Mouse (Mus musculus): ENCODE data around the gene Camk1d. TPM values are rescaled to one million over a fixed set of nuclear protein-coding genes. Genes with fewer than 3 reads are reported as not detected.

Gene Camk1d
- polyA plus RNA-seq, 1 experiment: 0.28 TPM

GRCm38 (mm10) chr2:5632355-5632684, 82.0 kb downstream of the Camk1d start:
- Histone ChIP-seq H3K9me3 (no peaks in the 10 kb centered on the region; the same call in 1 of the 2 replicates), H3K36me3 (replicated peaks; ENCODE audit: low read length) (no peaks in the 10 kb centered on the region), H3K27me3 (replicated peaks) (peaks cover 2% of the 10 kb centered on the region), H3K4me3 (replicated peaks) (no peak overlapping the region), H3K4me1 (no peaks in the 10 kb centered on the region)
- TF ChIP-seq GATA1 (IDR thresholded peaks at IDR 0.05; ENCODE audit: borderline replicate concordance, low read length): no peak
- no peak for TF ChIP-seq FLI1 (IDR thresholded peaks at IDR 0.05; ENCODE audit: low read length)

- no peak for TF ChIP-seq FLI1 (IDR thresholded peaks at IDR 0.05; ENCODE audit: low read length)
- no peak for TF ChIP-seq GATA1 (IDR thresholded peaks at IDR 0.05; ENCODE audit: borderline replicate concordance, low read length)
- H3K4me3 ChIP-seq (replicated peaks): no peak overlapping the region
These were observed 82.5 kb downstream of the Camk1d start for GRCm38 (mm10) chr2:5631676-5632354.

GRCm38 (mm10) chr2:5630710-5631109, 83.6 kb downstream of the Camk1d start:
- no peak for TF ChIP-seq GATA1 (IDR thresholded peaks at IDR 0.05; ENCODE audit: borderline replicate concordance, low read length)
- TF ChIP-seq FLI1 (IDR thresholded peaks at IDR 0.05; ENCODE audit: low read length): no peak
- peaks cover 5% of the 10 kb centered on the region for H3K9me3 ChIP-seq
- H3K4me1 ChIP-seq: no peaks in the 10 kb centered on the region

More at GRCm38 (mm10) chr2:5631676-5632354, 82.5 kb downstream of the Camk1d start:
- no peaks in the 10 kb centered on the region for H3K4me1 ChIP-seq
- H3K27me3 ChIP-seq (replicated peaks): peaks cover 2% of the 10 kb centered on the region
- no peaks in the 10 kb centered on the region for H3K36me3 ChIP-seq (replicated peaks; ENCODE audit: low read length)
- H3K9me3 ChIP-seq: peaks cover 4% of the 10 kb centered on the region

GRCm38 (mm10) chr2:5624379-5624778, 89.9 kb downstream of the Camk1d start:
- TF ChIP-seq GATA1 (IDR thresholded peaks at IDR 0.05; ENCODE audit: borderline replicate concordance, low read length) (no peak), FLI1 (IDR thresholded peaks at IDR 0.05; ENCODE audit: low read length) (no peak)
- H3K4me3 ChIP-seq (replicated peaks): no peak overlapping the region
- H3K4me1 ChIP-seq: no peaks in the 10 kb centered on the region
- peaks cover 6% of the 10 kb centered on the region for H3K27me3 ChIP-seq (replicated peaks)
- no peaks in the 10 kb centered on the region for H3K36me3 ChIP-seq (replicated peaks; ENCODE audit: low read length)
- H3K9me3 ChIP-seq: peaks cover 23% of the 10 kb centered on the region

More at GRCm38 (mm10) chr2:5630710-5631109, 83.6 kb downstream of the Camk1d start:
- peaks cover 2% of the 10 kb centered on the region for H3K27me3 ChIP-seq (replicated peaks)
- H3K4me3 ChIP-seq (replicated peaks): no peak overlapping the region
- H3K36me3 ChIP-seq (replicated peaks; ENCODE audit: low read length): no peaks in the 10 kb centered on the region

GRCm38 (mm10) chr2:5618361-5618896, 95.9 kb downstream of the Camk1d start:
- H3K4me3 ChIP-seq (replicated peaks): no peak overlapping the region
- peaks cover 4% of the 10 kb centered on the region for H3K27me3 ChIP-seq (replicated peaks)
- no peak for TF ChIP-seq GATA1 (IDR thresholded peaks at IDR 0.05; ENCODE audit: borderline replicate concordance, low read length)
- TF ChIP-seq FLI1 (IDR thresholded peaks at IDR 0.05; ENCODE audit: low read length): no peak
- no peaks in the 10 kb centered on the region for H3K36me3 ChIP-seq (replicated peaks; ENCODE audit: low read length)
- H3K4me1 ChIP-seq: peaks cover 25% of the 10 kb centered on the region
- peaks cover 18% of the 10 kb centered on the region for H3K9me3 ChIP-seq

GRCm38 (mm10) chr2:5614896-5615295, 99.4 kb downstream of the Camk1d start:
- Histone ChIP-seq H3K36me3 (replicated peaks; ENCODE audit: low read length) (no peaks in the 10 kb centered on the region), H3K4me3 (replicated peaks) (no peak overlapping the region), H3K4me1 (peaks cover 43% of the 10 kb centered on the region), H3K9me3 (peaks cover 3% of the 10 kb centered on the region; the same call in 1 of the 2 replicates), H3K27me3 (replicated peaks) (no peaks in the 10 kb centered on the region)
- TF ChIP-seq FLI1 (IDR thresholded peaks at IDR 0.05; ENCODE audit: low read length): no peak
- no peak for TF ChIP-seq GATA1 (IDR thresholded peaks at IDR 0.05; ENCODE audit: borderline replicate concordance, low read length)

GRCm38 (mm10) chr2:5614308-5614705, 100.0 kb downstream of the Camk1d start:
- peaks cover 48% of the 10 kb centered on the region for H3K4me1 ChIP-seq
- H3K9me3 ChIP-seq: no peaks in the 10 kb centered on the region
- no peak for TF ChIP-seq GATA1 (IDR thresholded peaks at IDR 0.05; ENCODE audit: borderline replicate concordance, low read length)
- no peak for TF ChIP-seq FLI1 (IDR thresholded peaks at IDR 0.05; ENCODE audit: low read length)
- no peaks in the 10 kb centered on the region for H3K36me3 ChIP-seq (replicated peaks; ENCODE audit: low read length)
- H3K4me3 ChIP-seq (replicated peaks): no peak overlapping the region
- H3K27me3 ChIP-seq (replicated peaks): no peaks in the 10 kb centered on the region

- H3K4me3 ChIP-seq (replicated peaks): peak overlapping the region; percentile 85
- no peak for TF ChIP-seq GATA1 (IDR thresholded peaks at IDR 0.05; ENCODE audit: borderline replicate concordance, low read length)
- TF ChIP-seq FLI1 (IDR thresholded peaks at IDR 0.05; ENCODE audit: low read length): no peak
- H3K9me3 ChIP-seq: no peaks in the 10 kb centered on the region
- no peaks in the 10 kb centered on the region for H3K36me3 ChIP-seq (replicated peaks; ENCODE audit: low read length)
- no peaks in the 10 kb centered on the region for H3K27me3 ChIP-seq (replicated peaks)
- H3K4me1 ChIP-seq: peaks cover 51% of the 10 kb centered on the region
These were observed 100.5 kb downstream of the Camk1d start for GRCm38 (mm10) chr2:5613651-5614307.

GRCm38 (mm10) chr2:5611601-5612000, 102.7 kb downstream of the Camk1d start:
- Histone ChIP-seq H3K4me3 (replicated peaks) (no peak overlapping the region), H3K4me1 (peaks cover 55% of the 10 kb centered on the region)

GRCm38 (mm10) chr2:5610521-5610920, 103.8 kb downstream of the Camk1d start:
- Histone ChIP-seq H3K27me3 (replicated peaks) (no peaks in the 10 kb centered on the region), H3K9me3 (no peaks in the 10 kb centered on the region), H3K4me3 (replicated peaks) (no peak overlapping the region), H3K36me3 (replicated peaks; ENCODE audit: low read length) (no peaks in the 10 kb centered on the region), H3K4me1 (peaks cover 51% of the 10 kb centered on the region)
- TF ChIP-seq GATA1 (IDR thresholded peaks at IDR 0.05; ENCODE audit: borderline replicate concordance, low read length): no peak
- TF ChIP-seq FLI1 (IDR thresholded peaks at IDR 0.05; ENCODE audit: low read length): no peak

More at GRCm38 (mm10) chr2:5611601-5612000, 102.7 kb downstream of the Camk1d start:
- H3K27me3 ChIP-seq (replicated peaks): no peaks in the 10 kb centered on the region
- H3K9me3 ChIP-seq: no peaks in the 10 kb centered on the region
- TF ChIP-seq FLI1 (IDR thresholded peaks at IDR 0.05; ENCODE audit: low read length) (no peak), GATA1 (IDR thresholded peaks at IDR 0.05; ENCODE audit: borderline replicate concordance, low read length) (no peak)
- no peaks in the 10 kb centered on the region for H3K36me3 ChIP-seq (replicated peaks; ENCODE audit: low read length)
